In genomic region chr17:47196992-47197391, GRCm38 (mm10) we compare ENCODE assay signal across 23 mouse cellular contexts.
DNase-seq lines count a peak whose midpoint lies in the region; ATAC-seq and TF ChIP-seq lines count a peak whose summit lies in the region.
"Had no signal": no experiment of that assay in that cellular context is flagged by ENCODE, and none has a peak within 500 bp of the region (broad histone marks: within the 10 kb centered on the region; RNA-seq: fewer than 3 reads in every experiment).

No protein-coding gene starts in this region.

- WGBS in heart, postnatal 0 days: 39% methylated on average over 6 of the region's 6 CpGs
- WGBS in midbrain, embryonic 12.5 days: 67% methylated on average over 6 of the region's 6 CpGs
- 60% methylated on average over 6 of the region's 6 CpGs for WGBS in midbrain, embryonic 13.5 days
- 53% methylated on average over 6 of the region's 6 CpGs for WGBS in embryonic facial prominence, embryonic 10.5 days

- DNase-seq in heart, postnatal 0 days (ENCODE audit: low spot score): no peak
- DNase-seq in heart, adult 11 months: no peak
- DNase-seq in embryonic facial prominence, embryonic 10.5 days (ENCODE audit: low spot score): no peak
- no peak for DNase-seq in embryo, embryonic 11 days
- no peak for DNase-seq in spleen, postnatal 36 days (ENCODE audit: low spot score in 2 of 2)
- DNase-seq: adrenal gland, postnatal 25 days; cerebellum, adult 11 months; cerebellum, postnatal 14 days; gastrocnemius, adult 2 months; heart, adult 18-20 months; kidney, adult 8-10 months; kidney, postnatal 14 days; liver, embryonic 13.5 days; lung, embryonic 14.5 days; right cerebral cortex, postnatal 25 days had no signal

- no peaks in the 10 kb centered on the region for H3K27me3 ChIP-seq in heart, postnatal 0 days (ENCODE audit: control insufficient read depth, insufficient read depth, low read length)
- no peaks in the 10 kb centered on the region for H3K27me3 ChIP-seq in midbrain, embryonic 12.5 days
- H3K27me3 ChIP-seq in midbrain, embryonic 13.5 days: no peaks in the 10 kb centered on the region
- no peaks in the 10 kb centered on the region for H3K27me3 ChIP-seq in embryonic facial prominence, embryonic 10.5 days (replicated peaks; ENCODE audit: low read depth, poor library complexity, severe bottlenecking)
- H3K27me3 ChIP-seq: limb, embryonic 13.5 days; liver, embryonic 13.5 days; midbrain, embryonic 15.5 days; neural tube, embryonic 15.5 days had no signal

- no peak for TF ChIP-seq CTCF in heart, postnatal 0 days (IDR thresholded peaks at IDR 0.05; ENCODE audit: low read depth)

- no peak for TF ChIP-seq EP300 in heart, postnatal 0 days (IDR thresholded peaks at IDR 0.05; ENCODE audit: low read depth)

- H3K4me3 ChIP-seq in heart, postnatal 0 days (ENCODE audit: low read depth, low read length): no peak overlapping the region
- no peak overlapping the region for H3K4me3 ChIP-seq in midbrain, embryonic 12.5 days
- no peak overlapping the region for H3K4me3 ChIP-seq in midbrain, embryonic 13.5 days (replicated peaks)
- H3K4me3 ChIP-seq in embryonic facial prominence, embryonic 10.5 days: no peak overlapping the region
- H3K4me3 ChIP-seq: gastrocnemius, adult 2 months; limb, embryonic 13.5 days; liver, embryonic 13.5 days; midbrain, embryonic 15.5 days; myocyte; neural tube, embryonic 15.5 days had no signal

- no peaks in the 10 kb centered on the region for H3K9me3 ChIP-seq in heart, postnatal 0 days (replicated peaks; ENCODE audit: control insufficient read depth, low read length)
- no peaks in the 10 kb centered on the region for H3K9me3 ChIP-seq in midbrain, embryonic 12.5 days
- H3K9me3 ChIP-seq in midbrain, embryonic 13.5 days: peaks cover 5% of the 10 kb centered on the region; the same call in 1 of the 2 replicates
- H3K9me3 ChIP-seq in embryonic facial prominence, embryonic 10.5 days: peaks cover 6% of the 10 kb centered on the region; the same call in 1 of the 2 replicates
- H3K9me3 ChIP-seq: liver, embryonic 13.5 days; midbrain, embryonic 15.5 days; neural tube, embryonic 15.5 days had no signal

- peak; percentile 24; the same call in 1 of the 2 replicates for ATAC-seq in heart, postnatal 0 days (ENCODE audit: insufficient read depth, low read depth)
- ATAC-seq in midbrain, embryonic 12.5 days (ENCODE audit: low FRiP score, low read depth): no peak
- ATAC-seq in midbrain, embryonic 13.5 days: no peak
- ATAC-seq: inflammation-experienced regulatory T-cells, adult 6 months; midbrain, embryonic 15.5 days had no signal

- no peak overlapping the region for H3K27ac ChIP-seq in heart, postnatal 0 days (ENCODE audit: low read depth)
- peak overlapping the region; percentile 20; the same call in 1 of the 2 replicates for H3K27ac ChIP-seq in midbrain, embryonic 12.5 days (replicated peaks)
- H3K27ac ChIP-seq in midbrain, embryonic 13.5 days: no peak overlapping the region
- H3K27ac ChIP-seq in embryonic facial prominence, embryonic 10.5 days (replicated peaks): peak overlapping the region; percentile 48
- H3K27ac ChIP-seq: gastrocnemius, adult 2 months; liver, embryonic 13.5 days; macrophage; midbrain, embryonic 15.5 days; neural tube, embryonic 15.5 days had no signal

- H3K4me2 ChIP-seq in heart, postnatal 0 days (ENCODE audit: low read depth, low read length): no peak overlapping the region
- H3K4me2 ChIP-seq in midbrain, embryonic 12.5 days (replicated peaks): no peak overlapping the region
- H3K4me2 ChIP-seq in midbrain, embryonic 13.5 days (replicated peaks): no peak overlapping the region
- H3K4me2 ChIP-seq: limb, embryonic 13.5 days; liver, embryonic 13.5 days; lung, embryonic 14.5 days; midbrain, embryonic 15.5 days; neural tube, embryonic 15.5 days had no signal

- H3K4me1 ChIP-seq in heart, postnatal 0 days (ENCODE audit: control insufficient read depth, insufficient read depth): peaks cover 13% of the 10 kb centered on the region
- peaks cover 29% of the 10 kb centered on the region for H3K4me1 ChIP-seq in midbrain, embryonic 12.5 days
- peaks cover 34% of the 10 kb centered on the region for H3K4me1 ChIP-seq in midbrain, embryonic 13.5 days (replicated peaks)
- peaks cover 38% of the 10 kb centered on the region for H3K4me1 ChIP-seq in embryonic facial prominence, embryonic 10.5 days

- H3K36me3 ChIP-seq in heart, postnatal 0 days (replicated peaks; ENCODE audit: control insufficient read depth, insufficient read depth, low read length): no peaks in the 10 kb centered on the region
- H3K36me3 ChIP-seq in midbrain, embryonic 12.5 days: 0 out of 2 replicates have a peak, but pooled peaks cover 12% of the 10 kb centered on the region
- peaks cover 16% of the 10 kb centered on the region for H3K36me3 ChIP-seq in midbrain, embryonic 13.5 days
- H3K36me3 ChIP-seq in embryonic facial prominence, embryonic 10.5 days (replicated peaks): peaks cover 31% of the 10 kb centered on the region
- H3K36me3 ChIP-seq: liver, embryonic 13.5 days; midbrain, embryonic 15.5 days had no signal

- H3K9ac ChIP-seq in heart, postnatal 0 days (replicated peaks; ENCODE audit: low read depth, low read length): no peak overlapping the region
- H3K9ac ChIP-seq in midbrain, embryonic 12.5 days (replicated peaks): no peak overlapping the region
- H3K9ac ChIP-seq in midbrain, embryonic 13.5 days (replicated peaks): no peak overlapping the region
- H3K9ac ChIP-seq: limb, embryonic 13.5 days; liver, embryonic 13.5 days; lung, embryonic 14.5 days; midbrain, embryonic 15.5 days; neural tube, embryonic 15.5 days had no signal

Comparison
In these comparisons a context has a peak if more than half of its experiments do, and no peak if none do; other contexts are left out.
1. H3K27ac ChIP-seq: peak in midbrain, embryonic 12.5 days (single experiment) and embryonic facial prominence, embryonic 10.5 days (single experiment); none in heart, postnatal 0 days (single experiment) and midbrain, embryonic 13.5 days (single experiment).